Mouse (Mus musculus): ENCODE data around the gene Olfr559. TPM values are rescaled to one million over a fixed set of nuclear protein-coding genes. Genes with fewer than 3 reads are reported as not detected.
A peak's percentile ranks its signal among the peaks of the same experiment; 100 is the strongest.

Olfr559 gene
- polyA plus RNA-seq, 1 experiment from 2014 or later, result not detected

- Histone ChIP-seq H3K27ac (ENCODE audit: low read length) (no peak within 1 kb of the TSS), H3K4me3 (ENCODE audit: low read depth, low read length) (no peak within 1 kb of the TSS), H3K9ac (ENCODE audit: low read depth, low read length) (no peak within 1 kb of the TSS), H3K27me3 (ENCODE audit: control insufficient read depth, insufficient read depth, low read depth, low read length) (no peaks in the 10 kb centered on the region), H3K36me3 (ENCODE audit: control insufficient read depth, insufficient read depth) (no peaks in the 10 kb centered on the region), H3K4me1 (ENCODE audit: control insufficient read depth, low read depth, low read length) (no peaks in the 10 kb centered on the region), H3K9me3 (replicated peaks; ENCODE audit: control insufficient read depth, low read length) (no peaks in the 10 kb centered on the region), H3K4me2 (ENCODE audit: low read depth, low read length) (no peak within 1 kb of the TSS)
- 65% methylated on average over 5 of the region's 5 CpGs for WGBS (ENCODE audit: insufficient replicate concordance)
- ATAC-seq (ENCODE audit: low read depth), result no peak
Measured at GRCm38 (mm10) chr7:102695358-102696125, 31.7 kb downstream of the Olfr559 start, which contains the start of gene Olfr557. TSS of gene Olfr557 (plus strand) at chr7:102695910.

DNA sequence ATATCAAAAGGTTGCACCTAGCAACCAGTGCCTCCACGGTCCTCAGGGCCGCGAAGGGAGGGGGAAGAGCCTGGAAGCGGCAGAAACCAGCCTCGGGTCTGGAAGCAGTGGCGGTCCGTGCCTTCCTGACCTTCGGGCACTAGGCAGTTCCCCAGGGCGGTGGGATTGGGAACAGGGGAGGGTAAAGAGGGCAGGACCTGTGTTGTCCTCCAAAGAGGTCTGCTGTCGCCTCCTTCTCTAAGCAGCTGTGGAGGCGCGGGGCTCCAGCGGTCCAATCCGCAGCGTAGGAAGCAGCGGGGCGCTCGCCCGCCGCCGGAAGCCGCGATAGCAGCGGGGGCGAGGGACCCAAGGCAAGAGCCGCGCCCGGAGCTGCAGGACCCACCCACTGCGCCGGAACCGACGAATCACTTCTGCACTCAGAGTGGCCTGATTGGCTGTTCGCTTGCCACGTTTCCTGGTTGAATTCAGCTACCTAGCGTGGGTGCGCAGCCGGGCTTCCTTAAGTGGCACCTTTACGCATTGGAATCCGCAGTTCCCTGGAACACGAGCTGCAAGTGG lies 40.3 kb downstream of the Olfr559 start, which contains the start of gene Trim68:
TSS of gene Trim68 (minus strand) at position 384 of the 558 bp plus-strand sequence.
- Histone ChIP-seq H3K9ac (ENCODE audit: low read depth, low read length) (peak within 1 kb of the TSS; percentile 63), H3K36me3 (ENCODE audit: control insufficient read depth, insufficient read depth) (no peaks in the 10 kb centered on the region), H3K4me3 (ENCODE audit: low read depth, low read length) (peak within 1 kb of the TSS; percentile 66), H3K4me2 (ENCODE audit: low read depth, low read length) (peak within 1 kb of the TSS; percentile 66), H3K27me3 (ENCODE audit: control insufficient read depth, insufficient read depth, low read depth, low read length) (no peaks in the 10 kb centered on the region), H3K27ac (ENCODE audit: low read length) (no peak within 1 kb of the TSS), H3K4me1 (ENCODE audit: control insufficient read depth, low read depth, low read length) (no peaks in the 10 kb centered on the region; the same call in 1 of the 2 replicates), H3K9me3 (replicated peaks; ENCODE audit: control insufficient read depth, low read length) (no peaks in the 10 kb centered on the region)
- WGBS (ENCODE audit: insufficient replicate concordance), result under 1% methylated on average over 40 of the region's 40 CpGs
- ATAC-seq (ENCODE audit: low read depth), result peak; percentile 96

- no peaks in the 10 kb centered on the region for H3K36me3 ChIP-seq (ENCODE audit: control insufficient read depth, insufficient read depth)
- no peak overlapping the region for H3K9ac ChIP-seq (ENCODE audit: low read depth, low read length)
- ATAC-seq (ENCODE audit: low read depth), result no peak
- 62% methylated on average over 1 of the region's 1 CpGs for WGBS (ENCODE audit: insufficient replicate concordance)
- no peak overlapping the region for H3K27ac ChIP-seq (ENCODE audit: low read length)
- H3K4me2 ChIP-seq (ENCODE audit: low read depth, low read length), result no peak overlapping the region
- H3K27me3 ChIP-seq (ENCODE audit: control insufficient read depth, insufficient read depth, low read depth, low read length), result no peaks in the 10 kb centered on the region
- no peak overlapping the region for H3K4me3 ChIP-seq (ENCODE audit: low read depth, low read length)
- no peaks in the 10 kb centered on the region for H3K4me1 ChIP-seq (ENCODE audit: control insufficient read depth, low read depth, low read length)
- no peaks in the 10 kb centered on the region for H3K9me3 ChIP-seq (replicated peaks; ENCODE audit: control insufficient read depth, low read length)
Measured at GRCm38 (mm10) chr7:102681916-102682315, 45.4 kb downstream of the Olfr559 start.

- no peak overlapping the region for H3K4me3 ChIP-seq (ENCODE audit: low read depth, low read length)
- no peaks in the 10 kb centered on the region for H3K27me3 ChIP-seq (ENCODE audit: control insufficient read depth, insufficient read depth, low read depth, low read length)
- H3K4me1 ChIP-seq (ENCODE audit: control insufficient read depth, low read depth, low read length), result no peaks in the 10 kb centered on the region
- H3K9ac ChIP-seq (ENCODE audit: low read depth, low read length), result no peak overlapping the region
- no peaks in the 10 kb centered on the region for H3K9me3 ChIP-seq (replicated peaks; ENCODE audit: control insufficient read depth, low read length)
- H3K36me3 ChIP-seq (ENCODE audit: control insufficient read depth, insufficient read depth), result no peaks in the 10 kb centered on the region
- no peak for ATAC-seq (ENCODE audit: low read depth)
- H3K27ac ChIP-seq (ENCODE audit: low read length), result no peak overlapping the region
- H3K4me2 ChIP-seq (ENCODE audit: low read depth, low read length), result no peak overlapping the region
- whole genome bisulfite sequencing (ENCODE audit: insufficient replicate concordance), result 59% methylated on average over 2 of the region's 2 CpGs
Measured at GRCm38 (mm10) chr7:102676225-102676624, 51.1 kb downstream of the Olfr559 start.

Other genes with a start within 250 kb of the Olfr559 start
- 0.30 and 0.43 TPM in 2 replicates for gene Olfr543, start 245.8 kb downstream of the Olfr559 start, polyA plus RNA-seq (2015; fragmentation: Nextera tagmentation; extraction: Ambion mirVana)
- gene Olfr544, start 239.2 kb downstream of the Olfr559 start, polyA plus RNA-seq (2015; fragmentation: Nextera tagmentation; extraction: Ambion mirVana), result 0.05 and 0.08 TPM in 2 replicates
- not detected in 2 replicates for gene Olfr545, start 227.9 kb downstream of the Olfr559 start, polyA plus RNA-seq (2015; fragmentation: Nextera tagmentation; extraction: Ambion mirVana)
- gene Olfr547, start 192.7 kb downstream of the Olfr559 start, polyA plus RNA-seq (2015; fragmentation: Nextera tagmentation; extraction: Ambion mirVana), result not detected in 2 replicates
- gene Olfr548-ps1, start 186.6 kb downstream of the Olfr559 start, polyA plus RNA-seq (2015; fragmentation: Nextera tagmentation; extraction: Ambion mirVana), result not detected in 2 replicates
- not detected in 2 replicates for gene Olfr549, start 177.6 kb downstream of the Olfr559 start, polyA plus RNA-seq (2015; fragmentation: Nextera tagmentation; extraction: Ambion mirVana)
- 0.25 and 0.37 TPM in 2 replicates for gene Trim21, start 162.0 kb downstream of the Olfr559 start, polyA plus RNA-seq (2015; fragmentation: Nextera tagmentation; extraction: Ambion mirVana)
- not detected in 2 replicates for gene Olfr550, start 156.0 kb downstream of the Olfr559 start, polyA plus RNA-seq (2015; fragmentation: Nextera tagmentation; extraction: Ambion mirVana)
- gene Olfr551, start 135.6 kb downstream of the Olfr559 start, polyA plus RNA-seq (2015; fragmentation: Nextera tagmentation; extraction: Ambion mirVana), result not detected in 2 replicates
- not detected in 2 replicates for gene Olfr552, start 129.7 kb downstream of the Olfr559 start, polyA plus RNA-seq (2015; fragmentation: Nextera tagmentation; extraction: Ambion mirVana)
- not detected in 2 replicates for gene Olfr553, start 109.3 kb downstream of the Olfr559 start, polyA plus RNA-seq (2015; fragmentation: Nextera tagmentation; extraction: Ambion mirVana)
- gene Olfr554, start 89.1 kb downstream of the Olfr559 start, polyA plus RNA-seq (2015; fragmentation: Nextera tagmentation; extraction: Ambion mirVana), result not detected in 2 replicates
- not detected in 2 replicates for gene Olfr555, start 68.7 kb downstream of the Olfr559 start, polyA plus RNA-seq (2015; fragmentation: Nextera tagmentation; extraction: Ambion mirVana)
- gene Olfr556, start 62.6 kb downstream of the Olfr559 start, polyA plus RNA-seq (2015; fragmentation: Nextera tagmentation; extraction: Ambion mirVana), result not detected in 2 replicates
- gene Trim68, start 40.2 kb downstream of the Olfr559 start, polyA plus RNA-seq (2015; fragmentation: Nextera tagmentation; extraction: Ambion mirVana), result 1.1 and 1.5 TPM in 2 replicates
- gene Olfr557, start 31.6 kb downstream of the Olfr559 start, polyA plus RNA-seq (2015; fragmentation: Nextera tagmentation; extraction: Ambion mirVana), result not detected in 2 replicates
- not detected in 2 replicates for gene Olfr558, start 25.3 kb downstream of the Olfr559 start, polyA plus RNA-seq (2015; fragmentation: Nextera tagmentation; extraction: Ambion mirVana)
- not detected in 2 replicates for gene Olfr33, start 8.4 kb downstream of the Olfr559 start, polyA plus RNA-seq (2015; fragmentation: Nextera tagmentation; extraction: Ambion mirVana)
- gene Olfr560, start 31.9 kb upstream of the Olfr559 start, polyA plus RNA-seq (2015; fragmentation: Nextera tagmentation; extraction: Ambion mirVana), result not detected in 2 replicates
- 0.02 and 0.04 TPM in 2 replicates for gene Olfr78, start 32.0 kb upstream of the Olfr559 start, polyA plus RNA-seq (2015; fragmentation: Nextera tagmentation; extraction: Ambion mirVana)
- gene Olfr561, start 43.7 kb upstream of the Olfr559 start, polyA plus RNA-seq (2015; fragmentation: Nextera tagmentation; extraction: Ambion mirVana), result not detected in 2 replicates
- gene Olfr564, start 76.0 kb upstream of the Olfr559 start, polyA plus RNA-seq (2015; fragmentation: Nextera tagmentation; extraction: Ambion mirVana), result not detected in 2 replicates
- not detected in 2 replicates for gene Olfr566, start 131.3 kb upstream of the Olfr559 start, polyA plus RNA-seq (2015; fragmentation: Nextera tagmentation; extraction: Ambion mirVana)
- gene Olfr568, start 149.6 kb upstream of the Olfr559 start, polyA plus RNA-seq (2015; fragmentation: Nextera tagmentation; extraction: Ambion mirVana), result not detected in 2 replicates
- not detected in 2 replicates for gene Olfr569, start 163.4 kb upstream of the Olfr559 start, polyA plus RNA-seq (2015; fragmentation: Nextera tagmentation; extraction: Ambion mirVana)
- not detected in 2 replicates for gene Olfr570, start 167.1 kb upstream of the Olfr559 start, polyA plus RNA-seq (2015; fragmentation: Nextera tagmentation; extraction: Ambion mirVana)
- not detected in 2 replicates for gene Olfr571, start 190.0 kb upstream of the Olfr559 start, polyA plus RNA-seq (2015; fragmentation: Nextera tagmentation; extraction: Ambion mirVana)
- gene Olfr572, start 196.9 kb upstream of the Olfr559 start, polyA plus RNA-seq (2015; fragmentation: Nextera tagmentation; extraction: Ambion mirVana), result not detected in 2 replicates
- not detected in 2 replicates for gene Olfr573-ps1, start 215.1 kb upstream of the Olfr559 start, polyA plus RNA-seq (2015; fragmentation: Nextera tagmentation; extraction: Ambion mirVana)
- not detected in 2 replicates for gene Olfr574, start 221.0 kb upstream of the Olfr559 start, polyA plus RNA-seq (2015; fragmentation: Nextera tagmentation; extraction: Ambion mirVana)
- not detected in 2 replicates for gene Olfr575, start 231.3 kb upstream of the Olfr559 start, polyA plus RNA-seq (2015; fragmentation: Nextera tagmentation; extraction: Ambion mirVana)
- gene Olfr576, start 235.2 kb upstream of the Olfr559 start, polyA plus RNA-seq (2015; fragmentation: Nextera tagmentation; extraction: Ambion mirVana), result not detected in 2 replicates
- gene Olfr577, start 248.5 kb upstream of the Olfr559 start, polyA plus RNA-seq (2015; fragmentation: Nextera tagmentation; extraction: Ambion mirVana), result not detected in 2 replicates

All from liver, embryonic 16.5 days (tissue).